Mouse (Mus musculus) heart, postnatal 10 days (tissue): ENCODE measurements around the gene Catsper2. TPM values are rescaled to one million over a fixed set of nuclear protein-coding genes. Genes with fewer than 3 reads are reported as not detected.

Source experiments
- DNase-seq, 2 experiments: peaks; one replicate each; pipeline ENCODE4 v3.0.0; 2021
- intact Hi-C: fragments of 180-260 bp; cut with DNase I; formaldehyde crosslinking; loops from one replicate; pipeline ENCODE4 v1.15.1; 2025
- microRNA-seq, 2 experiments: library from miRNA; unstranded; fragments of <30 nt; microRNA quantifications; one replicate each; pipeline ENCODE4 v1.2.0; 2022
- total RNA-seq, 2 experiments: library from RNA; stranded (reverse); gene quantifications; 2 replicates each; pipeline ENCODE4 v1.2.3; 2021

Gene Catsper2
- total RNA-seq, 2 experiments from 2014 or later: 2.2 to 3.2 TPM

DNA sequence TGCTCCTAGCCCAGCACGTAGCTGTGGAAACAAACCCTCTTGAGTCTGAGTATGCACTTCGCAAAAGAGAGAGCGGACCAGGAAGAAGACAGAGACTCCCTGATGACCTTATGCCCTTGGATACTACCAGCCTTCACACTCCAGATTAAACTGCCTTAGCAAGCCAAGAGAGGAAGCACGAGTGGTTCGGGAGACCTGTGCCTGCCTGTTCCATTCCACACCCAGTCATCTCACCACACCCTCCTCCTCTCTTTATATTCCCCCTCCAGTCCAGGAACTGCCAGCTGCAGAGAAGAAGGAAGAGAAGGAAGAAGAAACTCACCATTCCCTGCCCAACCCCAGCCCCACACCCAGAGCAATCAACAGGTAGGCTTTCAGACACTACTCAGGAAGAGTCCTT lies 56.1 kb downstream of the Catsper2 start, which contains the start of gene Ckmt1:
Gene Ckmt1 (plus strand): TSS at position 221 of the 400 bp plus-strand sequence.
- intact Hi-C loops: no loop called here
- DNase-seq: no peak

GRCm38 (mm10) chr2:121354820-121355592 lies 58.6 kb downstream of the Catsper2 start, which contains the start of gene Ppip5k1:
TSS of gene Ppip5k1 (minus strand) at chr2:121355396.
- intact Hi-C loops: loop anchor here (5.0 kb wide), 1 partner anchor 63 kb away; no protein-coding TSS in a partner anchor
- peak; percentile 97 to 98 for DNase-seq

GRCm38 (mm10) chr2:121354378-121354777 lies 59.2 kb downstream of the Catsper2 start:
- intact Hi-C loops: loop anchor here (5.0 kb wide), 1 partner anchor 62 kb away; no protein-coding TSS in a partner anchor

DNA sequence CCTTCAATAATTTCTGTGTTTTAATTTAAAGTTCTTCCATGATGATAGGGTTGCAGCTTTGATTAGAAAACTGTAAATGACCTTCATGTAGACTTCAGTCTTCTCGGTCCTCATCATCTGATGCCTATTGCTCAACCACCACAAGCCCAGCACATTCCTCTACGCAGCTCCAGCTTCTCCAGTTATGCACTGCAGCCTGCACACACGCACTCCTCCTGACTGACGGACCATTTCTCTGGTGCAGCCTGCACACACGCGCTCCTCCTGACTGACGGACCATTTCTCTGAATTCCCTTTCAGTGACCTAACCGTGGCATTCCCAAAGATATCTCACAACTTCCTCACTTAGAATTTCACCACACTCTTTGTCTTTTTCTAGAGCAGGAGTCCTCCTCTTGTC lies 60.4 kb downstream of the Catsper2 start:
- intact Hi-C loops: loop anchor here (5.0 kb wide), 1 partner anchor 61 kb away; no protein-coding TSS in a partner anchor
- peak in 1 of 2 experiments; percentile 3 for DNase-seq

More at GRCm38 (mm10) chr2:121354378-121354777, 59.2 kb downstream of the Catsper2 start:
- no peak for DNase-seq

Small RNAs within 50 kb of the gene (microRNA-seq; reads per million reads assigned to microRNA genes)
- 0 reads per million in 2 experiments for gene Gm22953

Other genes starting within 250 kb of the Catsper2 start
- gene Tubgcp4, start 243.1 kb downstream of the Catsper2 start, total RNA-seq: 10 to 100 TPM; 16.1 to 18.0 TPM
- 1 to 10 TPM; 8.0 to 9.5 TPM for gene Zscan29, start 242.7 kb downstream of the Catsper2 start, total RNA-seq
- 10 to 100 TPM; 51.6 to 57.8 TPM for gene Trp53bp1, start 142.4 kb downstream of the Catsper2 start, total RNA-seq
- 10 to 100 TPM in 1 of 2 experiments, 1 to 10 TPM in 1; 9.6 to 12.2 TPM for gene Map1a, start 124.2 kb downstream of the Catsper2 start, total RNA-seq
- gene Ppip5k1, start 58.4 kb downstream of the Catsper2 start, total RNA-seq: 10 to 100 TPM; 23.5 to 25.0 TPM
- gene Ckmt1, start 56.1 kb downstream of the Catsper2 start, total RNA-seq: 1 to 10 TPM; 1.3 to 1.6 TPM
- not detected for gene Strc, start 26.6 kb downstream of the Catsper2 start, total RNA-seq
- 100 to 1,000 TPM; 141 to 172 TPM for gene Pdia3, start within 50 bp of the Catsper2 start, total RNA-seq
- gene Ell3, start 30.5 kb upstream of the Catsper2 start, total RNA-seq: under 1 TPM; 0.14 to 0.25 TPM
- 100 to 1,000 TPM; 407 to 422 TPM for gene Serf2, start 35.4 kb upstream of the Catsper2 start, total RNA-seq
- 10 to 100 TPM; 22.1 to 23.2 TPM for gene Hypk, start 39.5 kb upstream of the Catsper2 start, total RNA-seq
- not detected for gene Serinc4, start 43.0 kb upstream of the Catsper2 start, total RNA-seq
- 10 to 100 TPM; 25.4 to 28.7 TPM for gene Mfap1b, start 60.3 kb upstream of the Catsper2 start, total RNA-seq
- 10 to 100 TPM; 27.2 to 28.1 TPM for gene Mfap1a, start 92.9 kb upstream of the Catsper2 start, total RNA-seq
- gene Wdr76, start 92.9 kb upstream of the Catsper2 start, total RNA-seq: 1 to 10 TPM; 6.2 to 8.3 TPM